Mouse (Mus musculus) T-helper 2 cell (primary cell): Measurements from ENCODE around the gene Nt5c3b.

Experiments
- in situ Hi-C: fragments of 300-600 bp; cut with MboI, MseI; formaldehyde crosslinking; loops from one replicate; pipeline ENCODE4 v1.15.1; 2025; ENCODE audit warnings: high pct_unique_total_duplicates

Nt5c3b gene

DNA sequence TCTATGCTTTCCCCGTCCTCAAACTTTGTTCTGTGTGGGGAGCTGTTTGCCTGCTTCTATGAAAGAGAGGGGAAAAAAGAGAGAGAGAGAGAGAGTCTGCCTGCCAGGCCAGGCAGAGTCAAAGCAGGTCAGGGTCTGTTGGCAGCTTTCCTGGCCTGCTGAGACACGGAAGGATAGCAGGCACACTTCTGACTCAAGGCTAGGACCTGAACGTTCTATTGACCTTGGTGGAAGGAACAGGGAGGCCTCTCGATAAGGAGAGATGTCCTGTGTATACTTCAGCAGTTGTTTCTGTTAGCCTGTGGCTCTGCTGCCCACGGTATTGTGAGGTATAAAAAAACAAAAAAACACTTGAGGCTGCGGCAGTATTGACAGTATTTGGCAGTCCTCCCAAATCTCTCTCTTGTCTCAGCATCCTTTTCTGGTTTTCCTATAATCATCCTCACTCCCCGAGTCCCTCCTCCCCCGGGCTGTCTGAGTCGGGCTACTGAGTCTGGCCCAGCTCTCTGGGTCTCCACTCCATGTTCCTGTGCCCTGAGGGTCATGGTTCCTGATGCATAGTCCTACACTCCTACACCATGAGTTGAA, 12.9 kb downstream of the Nt5c3b start:
- in situ Hi-C loops = no loop called here

DNA sequence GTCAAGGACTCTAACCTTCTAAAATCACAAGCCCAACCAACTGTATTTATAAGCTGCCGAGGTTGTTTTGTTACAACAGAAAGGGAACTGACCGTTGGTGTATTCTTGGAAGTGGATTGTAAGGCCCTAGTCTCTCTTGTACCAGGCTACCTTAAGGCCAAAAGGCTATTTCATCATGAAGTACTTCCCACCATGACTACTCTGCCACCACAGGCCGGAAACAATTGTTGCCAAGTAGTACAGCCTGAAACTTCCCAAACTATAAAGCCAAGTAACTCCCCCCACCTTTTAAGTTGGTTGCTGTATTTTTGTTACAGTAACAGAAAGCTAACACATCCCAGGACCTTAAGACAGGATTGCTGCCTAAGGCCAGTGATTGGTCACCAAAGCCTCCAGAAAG, 14.8 kb downstream of the Nt5c3b start:
- in situ Hi-C loops = no loop called here

DNA sequence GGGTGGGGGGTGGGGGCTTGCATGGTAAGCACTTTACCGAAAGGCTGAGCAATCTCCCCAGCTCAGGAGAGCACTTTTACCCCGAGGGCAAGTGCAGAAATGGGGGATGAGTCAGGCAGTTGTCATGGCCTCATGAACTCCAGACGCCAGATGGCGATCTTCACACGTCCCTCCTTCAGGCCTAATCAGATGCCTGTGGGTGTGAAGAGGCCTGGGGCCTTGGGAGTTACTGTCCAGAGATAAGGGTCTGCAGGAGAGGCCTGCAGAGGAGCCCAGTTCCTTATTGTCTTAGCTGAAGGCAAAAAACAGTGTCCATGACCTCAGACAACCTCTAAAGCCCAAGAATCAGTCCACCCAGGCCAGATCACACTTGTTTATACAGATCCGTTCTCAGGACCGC, 15.8 kb downstream of the Nt5c3b start:
- in situ Hi-C loops = no loop called here

DNA sequence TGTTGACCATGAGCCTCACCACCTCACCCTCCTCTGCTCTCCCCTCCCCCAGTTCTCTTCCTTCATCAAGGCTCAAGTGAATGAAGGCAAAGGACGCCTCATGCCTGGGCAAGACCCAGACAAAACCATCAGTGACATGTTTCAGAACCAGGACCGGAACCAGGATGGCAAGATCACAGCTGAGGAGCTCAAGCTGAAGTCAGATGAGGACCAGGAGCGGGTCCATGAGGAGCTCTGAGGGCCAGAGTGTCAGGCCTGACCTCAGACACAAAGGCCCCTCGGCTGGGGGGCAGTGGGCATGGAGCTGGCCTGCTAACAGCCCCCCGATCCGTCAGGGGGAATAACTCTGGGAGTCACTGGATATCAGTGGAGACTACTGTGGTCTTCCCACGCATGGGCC, 17.8 kb downstream of the Nt5c3b start:
- in situ Hi-C loops = no loop called here

DNA sequence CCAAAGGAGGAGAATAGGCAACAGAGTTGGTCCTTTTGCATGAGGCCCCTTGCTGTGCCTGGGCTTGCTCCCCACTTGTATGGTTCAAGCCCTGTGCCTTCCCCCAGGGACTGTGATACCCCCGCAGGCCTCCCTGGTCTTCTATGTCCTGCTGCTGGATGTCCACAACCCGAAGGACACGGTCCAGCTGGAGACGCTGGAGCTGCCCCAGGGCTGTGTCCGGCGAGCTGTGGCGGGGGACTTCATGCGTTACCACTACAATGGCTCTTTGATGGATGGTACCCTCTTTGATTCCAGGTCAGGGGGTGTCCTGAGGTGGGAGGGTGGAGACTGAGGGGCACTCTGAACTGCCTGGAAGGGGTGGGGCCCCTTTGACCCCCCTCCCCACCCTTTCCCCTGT, 20.1 kb downstream of the Nt5c3b start:
- in situ Hi-C loops = no loop called here

DNA sequence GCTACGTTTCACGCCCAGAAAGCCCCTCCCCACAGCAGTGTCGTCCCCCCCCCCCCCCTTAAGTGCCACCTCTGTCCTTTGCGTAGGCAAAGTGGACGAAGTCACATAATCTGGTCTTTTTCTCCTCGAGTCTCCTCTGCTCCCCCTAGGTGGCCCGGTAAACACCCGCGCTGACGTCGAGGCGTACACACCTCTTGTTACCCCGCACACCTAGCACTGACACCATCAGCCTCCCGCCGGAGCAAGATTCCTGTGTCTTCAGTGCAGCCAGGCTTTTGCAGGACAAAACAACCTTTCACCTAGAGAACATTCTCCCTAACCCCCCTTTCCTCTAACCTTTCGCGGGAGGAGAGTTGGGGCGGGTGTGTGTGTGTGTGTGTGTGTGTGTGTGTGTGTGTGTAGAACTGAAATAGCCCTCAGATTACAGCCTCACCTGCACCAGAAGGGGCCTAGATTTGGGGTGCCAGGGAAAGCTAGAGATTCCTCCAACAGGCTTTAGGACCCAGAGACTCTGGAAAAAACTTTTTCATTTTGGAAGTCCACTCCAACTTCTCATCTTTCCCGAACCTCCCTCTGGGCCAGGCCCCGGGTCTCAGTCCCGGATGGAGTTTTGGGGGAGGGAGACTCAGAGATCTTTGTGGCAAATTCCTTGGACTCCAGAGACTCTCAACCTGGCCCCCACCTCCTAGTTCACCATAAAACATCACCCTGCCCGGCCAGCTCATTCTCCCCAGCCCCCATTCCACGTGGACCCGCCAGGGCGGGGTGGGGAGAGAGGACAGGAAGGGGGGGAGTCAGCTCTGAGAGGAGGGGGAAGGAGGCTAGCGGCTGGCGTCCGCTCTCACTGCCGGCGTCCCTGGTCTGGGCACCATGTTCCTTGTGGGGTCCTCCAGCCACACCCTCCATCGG, 26.4 kb downstream of the Nt5c3b start, which contains the start of gene Fkbp10:
Gene Fkbp10 (plus strand): TSS at position 784 of the 909 bp plus-strand sequence.
- in situ Hi-C loops = no loop called here

DNA sequence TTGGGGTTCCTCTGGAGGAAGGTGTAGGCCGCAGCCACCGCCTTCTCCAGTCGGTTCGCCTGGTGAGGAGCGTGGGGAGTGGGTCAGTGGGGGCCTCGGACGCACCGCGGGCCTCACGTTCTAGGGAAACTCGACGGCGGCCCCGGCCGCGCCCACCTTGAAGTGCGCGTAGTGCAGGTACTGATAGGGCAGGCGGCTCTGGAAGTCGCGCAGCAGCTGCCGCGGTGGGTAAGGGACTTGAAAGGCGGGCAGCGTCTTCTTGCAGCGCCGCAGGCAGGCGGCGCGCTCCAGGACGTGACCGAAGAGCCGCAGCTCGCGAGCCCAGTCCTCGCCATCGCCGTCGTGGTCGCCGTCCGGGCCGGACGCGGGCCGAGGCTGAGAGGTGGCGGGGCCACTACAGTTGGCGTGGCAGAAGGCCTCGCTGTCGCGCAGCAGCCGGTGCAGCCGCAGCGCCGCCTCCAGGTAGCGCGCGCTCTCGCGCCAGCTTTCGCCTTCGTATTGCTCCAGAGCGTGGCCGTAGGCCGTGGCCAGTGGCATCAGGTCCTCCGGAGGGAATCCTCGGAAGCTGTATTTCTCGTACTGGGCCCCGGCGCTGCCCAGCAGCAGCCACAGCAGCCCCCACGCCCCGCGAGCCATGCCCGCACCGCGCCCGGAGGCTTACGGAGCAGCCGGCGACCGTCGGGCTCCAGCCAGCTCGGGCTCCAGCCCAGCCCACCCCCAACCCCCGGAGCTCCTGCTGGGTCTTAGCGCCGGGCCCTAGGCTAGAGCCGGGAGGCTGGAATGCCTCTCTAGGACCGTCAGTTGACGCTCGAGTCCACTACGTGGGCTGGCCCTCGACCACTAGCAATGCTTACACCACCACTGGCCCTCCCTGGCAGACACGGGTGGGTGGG, 27.3 kb downstream of the Nt5c3b start, which contains the start of gene P3h4:
Gene P3h4 (minus strand): TSS at position 816 of the 893 bp plus-strand sequence.
- in situ Hi-C loops = no loop called here

DNA sequence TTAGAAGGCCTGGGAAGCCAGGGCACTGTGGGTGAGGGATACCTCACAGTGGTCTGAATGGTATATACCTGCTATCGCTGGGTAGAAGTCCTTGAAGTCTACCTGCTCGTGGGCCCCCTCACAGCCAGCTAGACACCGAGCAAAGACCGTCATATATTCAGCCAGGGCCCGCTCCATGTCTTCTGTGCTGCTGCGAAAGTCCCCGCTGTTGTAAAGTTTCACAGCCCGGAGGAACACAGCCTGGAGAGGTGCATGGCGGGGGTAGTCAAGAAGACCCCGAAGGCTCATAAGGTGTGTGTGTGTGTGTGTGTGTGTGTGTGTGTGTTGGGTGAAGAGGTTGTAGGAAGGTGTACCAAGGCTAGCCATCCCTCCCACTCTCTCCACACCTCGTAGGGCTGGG, 28.1 kb downstream of the Nt5c3b start:
- in situ Hi-C loops = no loop called here

DNA sequence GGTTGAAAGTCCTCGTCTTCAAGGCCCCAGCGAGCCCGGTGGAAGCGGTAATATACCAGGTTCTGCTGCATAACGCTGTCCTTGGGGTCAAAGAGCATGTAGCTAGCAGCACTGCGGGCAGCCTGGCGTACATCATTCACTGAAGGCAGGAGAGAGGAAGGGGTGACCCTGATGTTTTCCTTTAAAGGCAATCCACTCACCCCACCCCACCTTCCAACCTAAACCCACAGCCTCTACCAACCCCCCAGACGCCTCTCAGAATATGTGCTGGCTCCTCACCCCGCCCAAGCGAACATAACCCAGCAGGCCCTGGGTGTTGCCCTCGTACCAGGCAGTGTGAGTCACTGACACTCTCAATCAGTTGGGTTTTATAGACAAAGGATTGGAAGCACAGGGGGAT, 29.9 kb downstream of the Nt5c3b start:
- in situ Hi-C loops = no loop called here

DNA sequence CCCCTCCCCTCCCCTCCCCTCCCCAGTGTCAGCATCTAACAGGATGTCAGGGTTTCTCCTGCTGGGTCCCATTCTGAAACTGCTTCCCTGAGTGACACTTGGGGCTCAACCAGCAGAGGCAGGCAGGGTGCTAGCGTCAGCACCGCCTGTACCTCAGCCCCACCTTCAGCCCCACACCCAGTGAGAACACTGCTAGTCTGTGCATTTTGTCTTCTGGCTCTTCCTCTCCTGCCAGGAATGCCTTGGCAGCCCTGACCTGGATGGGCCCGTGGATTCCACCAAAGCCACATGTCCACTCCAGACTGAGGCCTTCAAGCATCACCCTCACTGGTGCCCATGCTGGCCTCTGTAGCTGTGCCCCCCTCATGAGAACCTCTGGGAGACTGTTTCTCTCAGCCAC, 31.9 kb downstream of the Nt5c3b start:
- in situ Hi-C loops = loop anchor here (5.0 kb wide), 1 partner anchor 42 kb away; no protein-coding TSS in a partner anchor

DNA sequence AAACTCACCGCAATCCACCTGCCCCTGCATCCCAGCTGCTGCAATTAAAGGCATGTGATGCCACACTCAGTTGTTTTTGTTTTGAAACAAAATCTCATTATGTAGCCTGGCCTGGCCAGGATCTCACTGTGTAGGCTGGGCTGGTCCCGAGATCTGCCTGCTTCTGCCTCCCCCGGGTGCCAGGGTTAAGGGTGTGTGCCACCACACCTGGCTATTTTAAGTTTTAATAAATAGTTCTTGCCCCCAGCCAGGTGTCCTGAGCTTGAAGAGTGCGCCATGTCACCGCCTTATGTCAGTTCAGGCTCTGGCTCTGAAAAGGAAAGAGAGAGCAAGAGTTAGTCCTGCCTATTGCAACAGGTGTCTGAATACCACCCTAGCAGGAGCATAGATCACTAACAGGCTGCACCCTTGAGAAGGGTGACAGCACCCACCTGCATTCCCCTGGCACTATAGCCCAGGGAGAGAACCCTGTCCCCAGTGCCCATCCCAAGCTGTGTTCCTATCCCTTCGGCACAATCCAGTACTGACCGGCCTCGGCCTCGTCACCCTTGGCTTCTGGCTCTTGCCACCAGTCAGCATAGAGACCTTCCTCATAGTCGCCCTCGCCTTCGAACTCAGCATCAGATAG, 32.7 kb downstream of the Nt5c3b start:
- in situ Hi-C loops = loop anchor here (5.0 kb wide), 1 partner anchor 42 kb away; no protein-coding TSS in a partner anchor

DNA sequence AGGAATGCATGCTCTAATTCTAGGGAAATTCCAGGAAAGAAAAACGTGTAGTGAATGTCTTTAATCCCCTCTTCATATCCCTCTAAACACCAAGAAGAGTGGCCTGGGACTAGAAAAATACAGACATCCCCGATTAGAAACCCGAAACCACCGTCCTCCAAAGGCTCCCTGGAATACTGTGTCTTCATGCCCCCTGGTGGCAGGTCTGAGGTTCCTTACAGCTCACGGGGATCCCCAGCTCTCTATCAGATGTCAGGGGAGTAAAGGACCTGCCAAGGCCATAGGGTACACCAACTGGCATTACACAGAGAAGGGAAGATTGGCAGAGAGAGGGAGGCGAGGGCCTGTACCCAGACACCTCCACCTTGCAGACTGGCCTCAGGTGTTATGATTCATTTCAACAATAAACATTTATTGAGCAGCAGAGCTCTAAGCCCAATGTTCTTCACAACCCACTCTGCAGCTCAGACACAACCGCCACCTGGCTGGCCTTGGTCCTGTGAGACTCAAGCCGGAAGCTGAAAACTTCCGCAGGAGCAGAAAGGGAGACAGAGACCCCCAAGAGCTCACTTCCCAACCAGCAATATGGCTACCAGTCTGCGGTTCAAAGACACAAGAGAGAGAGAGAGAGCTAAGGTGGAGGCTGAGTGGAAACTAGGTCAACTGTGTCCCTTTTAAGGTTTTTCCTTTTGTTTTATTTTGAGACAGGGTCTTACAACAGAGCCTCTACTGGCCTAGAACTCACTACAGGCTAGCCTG, 33.4 kb downstream of the Nt5c3b start:
- in situ Hi-C loops = loop anchor here (5.0 kb wide), 1 partner anchor 41 kb away; no protein-coding TSS in a partner anchor

DNA sequence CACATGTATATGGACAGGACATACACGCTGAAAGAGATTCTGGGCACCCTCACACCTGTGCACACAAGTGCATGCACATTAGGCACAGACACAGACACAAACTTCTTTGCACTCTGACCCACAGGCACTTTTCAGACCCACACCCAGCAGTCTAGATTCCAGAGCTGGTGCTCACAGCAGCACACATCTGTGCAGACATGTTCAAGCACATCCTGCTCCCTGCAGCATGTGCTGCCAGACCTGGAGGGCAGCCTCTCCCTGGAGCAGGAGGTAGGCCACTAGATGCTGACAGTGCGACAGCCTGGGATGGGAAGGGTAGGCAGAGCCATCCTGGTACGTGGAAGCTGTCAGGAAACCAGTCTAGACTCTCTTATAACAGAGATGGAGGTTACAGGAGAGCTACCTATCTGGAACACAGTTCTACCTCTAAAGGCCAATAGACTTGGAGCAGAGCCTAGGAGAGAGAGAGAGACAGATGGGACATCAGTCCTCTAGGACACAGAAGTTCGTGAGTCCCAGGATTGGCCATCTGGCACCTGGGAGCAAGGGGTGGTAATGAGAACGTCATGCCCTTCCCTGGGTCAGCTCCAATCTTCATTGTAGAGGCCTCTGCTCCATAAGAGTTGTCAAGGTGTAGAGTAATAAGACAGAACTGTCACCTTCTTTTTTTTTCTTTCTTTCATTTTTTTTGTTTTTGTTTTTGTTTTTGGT, 34.5 kb downstream of the Nt5c3b start:
- in situ Hi-C loops = loop anchor here (5.0 kb wide), 1 partner anchor 40 kb away; no protein-coding TSS in a partner anchor

DNA sequence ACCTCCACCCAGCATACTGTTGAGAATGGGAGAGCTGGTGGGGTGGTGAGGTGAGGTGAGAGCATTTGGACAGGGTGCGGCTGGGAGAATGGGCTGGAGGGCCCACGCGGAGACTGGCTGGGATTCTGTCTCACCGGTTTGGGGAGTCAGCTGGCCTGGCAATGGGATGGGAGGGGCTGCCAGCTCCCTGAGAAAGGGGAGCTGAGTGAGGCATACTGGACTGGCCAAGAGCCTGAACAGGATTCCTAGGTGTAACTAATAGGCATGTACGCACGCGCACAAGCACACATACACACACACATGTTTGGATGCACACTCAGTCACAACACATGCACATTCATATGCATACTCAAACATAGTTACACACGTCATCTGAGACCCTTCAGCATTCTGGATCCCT, 35.3 kb downstream of the Nt5c3b start:
- in situ Hi-C loops = loop anchor here (5.0 kb wide), 1 partner anchor 39 kb away; no protein-coding TSS in a partner anchor

DNA sequence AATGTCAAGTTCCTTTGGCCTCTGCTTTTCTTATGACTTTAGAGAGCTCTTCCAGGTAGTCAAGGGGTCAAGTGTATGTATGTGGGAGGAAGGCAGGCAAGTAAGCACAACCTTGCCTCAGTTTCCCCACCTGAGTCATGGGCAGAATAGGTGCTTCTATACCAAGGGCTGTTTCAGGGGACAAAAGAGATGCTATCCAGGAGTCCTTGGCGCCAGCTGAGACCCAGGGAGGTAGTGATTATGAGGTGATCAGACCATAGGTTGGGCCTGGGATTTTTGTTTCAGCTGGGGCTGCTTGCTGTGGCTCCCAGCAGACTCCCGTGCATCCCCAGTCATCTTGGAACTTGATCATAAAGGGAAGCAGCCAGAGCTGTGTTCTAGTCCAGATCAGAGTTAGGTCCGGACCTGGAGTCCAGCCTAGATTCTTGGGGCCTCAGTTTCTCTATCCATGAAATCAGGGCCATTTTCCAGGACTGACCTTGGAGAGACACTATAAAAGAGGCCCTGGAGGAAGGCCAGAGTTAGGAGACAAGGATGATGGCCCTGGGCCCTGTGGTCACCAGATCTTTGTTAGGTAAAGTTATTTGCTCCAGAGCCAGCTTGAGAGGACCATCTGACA, 37.0 kb downstream of the Nt5c3b start:
- in situ Hi-C loops = loop anchor here (5.0 kb wide), 1 partner anchor 37 kb away; no protein-coding TSS in a partner anchor

DNA sequence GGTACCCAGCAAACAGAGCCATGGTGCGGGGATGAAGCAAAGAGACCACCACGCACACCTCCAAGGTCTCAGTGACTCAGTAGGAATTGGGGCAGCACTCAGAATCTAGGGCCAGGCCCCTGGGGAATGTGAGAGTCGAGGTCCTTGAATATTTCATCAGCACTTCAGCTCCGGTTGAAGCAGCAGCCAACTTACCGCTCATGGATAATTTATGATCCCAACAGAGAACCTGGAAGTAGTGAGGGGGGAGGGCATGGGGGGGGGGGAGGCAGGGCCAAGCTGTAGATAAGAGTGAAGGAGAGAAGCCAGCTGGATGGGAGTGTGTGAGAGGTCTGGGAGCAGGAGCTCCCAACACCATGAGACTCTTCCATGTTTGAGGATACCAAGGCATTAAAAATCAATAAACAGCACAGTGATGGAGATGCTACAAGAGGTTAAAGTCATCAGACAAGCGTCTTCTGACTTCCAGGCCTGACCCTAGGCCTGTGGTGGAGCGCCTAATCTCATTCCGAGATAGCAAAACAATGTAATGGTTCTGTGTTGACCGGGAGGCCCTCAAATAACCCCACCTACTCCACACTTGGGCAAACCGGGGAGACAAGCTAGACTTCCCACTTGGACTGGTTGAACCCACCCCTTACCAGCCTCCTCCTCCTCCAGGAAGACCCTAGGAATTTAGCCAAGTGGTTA, 38.0 kb downstream of the Nt5c3b start:
- in situ Hi-C loops = no loop called here

DNA sequence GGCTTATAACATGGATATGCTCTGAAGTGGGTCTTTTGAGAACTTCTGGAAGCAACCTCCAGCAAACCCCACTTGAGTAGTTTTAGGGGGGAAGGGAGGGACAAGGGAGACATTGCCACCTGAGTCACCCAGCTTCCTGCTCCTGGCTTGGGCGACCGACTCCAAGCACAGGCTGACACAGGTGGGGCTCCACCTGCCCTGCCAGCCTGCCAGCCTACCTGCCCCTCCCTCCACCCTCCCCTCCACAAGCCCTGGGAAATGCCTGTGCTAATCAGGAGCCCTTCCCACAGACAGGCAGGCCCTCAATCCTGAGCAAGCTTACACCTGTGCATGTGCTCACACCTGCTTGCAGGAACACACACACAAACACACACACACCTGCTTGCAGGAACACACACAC, 38.9 kb downstream of the Nt5c3b start:
- in situ Hi-C loops = no loop called here

DNA sequence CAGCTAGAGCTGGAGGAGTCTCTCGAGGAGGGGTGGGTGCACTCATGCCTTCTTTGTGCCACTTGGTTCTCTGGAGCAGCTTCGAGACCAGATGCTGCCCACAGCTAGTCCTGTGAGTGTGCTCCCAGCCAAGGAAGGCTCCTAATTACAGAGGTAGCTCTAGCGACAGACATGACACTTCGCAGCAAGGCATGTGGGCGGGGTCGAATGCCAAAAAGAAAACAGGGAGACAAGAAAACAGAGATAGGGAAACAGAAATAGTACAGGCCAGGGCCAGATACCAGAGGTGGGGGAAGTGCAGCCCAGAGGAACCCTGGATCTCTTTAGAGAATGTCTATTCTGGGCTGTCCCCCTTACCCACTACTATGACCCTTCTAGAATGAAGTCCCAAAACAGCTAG, 39.4 kb downstream of the Nt5c3b start:
- in situ Hi-C loops = no loop called here

DNA sequence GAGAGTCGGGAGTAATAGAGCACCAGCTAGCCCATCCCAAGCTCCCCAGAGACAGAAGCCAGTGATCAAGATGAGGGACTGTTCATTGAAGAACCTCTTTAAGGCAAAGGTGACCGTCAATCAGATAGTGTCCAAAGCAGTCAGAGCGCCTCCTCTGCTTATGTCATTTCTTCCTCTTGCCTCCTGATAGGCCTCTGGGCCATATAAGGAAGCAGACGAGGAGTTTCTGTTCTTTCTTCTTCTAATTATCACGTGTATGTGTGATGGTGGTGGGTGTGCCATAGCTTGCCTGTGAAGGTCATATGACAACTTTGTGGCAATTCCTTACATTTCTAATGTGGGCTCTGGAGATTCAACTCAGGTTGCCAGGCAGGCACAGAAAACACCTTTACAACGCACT, 40.8 kb downstream of the Nt5c3b start:
- in situ Hi-C loops = no loop called here
